Mouse (Mus musculus) CH12.LX (cell line): ENCODE measurements around the gene Elf1. TPM values are rescaled to one million over a fixed set of nuclear protein-coding genes. Genes with fewer than 3 reads are reported as not detected.

Experiments
- DNase-seq: peaks from one replicate; pipeline ENCODE4 v3.0.0-alpha.2; 2013; ENCODE audit errors: extremely low read depth
- H3K27ac ChIP-seq: 2 replicates; pipeline ENCODE4 v1.5.1; 2012; ENCODE audit warnings: low read depth, mild to moderate bottlenecking, control low read depth, moderate library complexity; ENCODE audit not compliant: insufficient read depth
- H3K27me3 ChIP-seq: replicated peaks from 2 replicates; pipeline ENCODE3; 2012; ENCODE audit warnings: inconsistent platforms
- H3K36me3 ChIP-seq, 2 experiments: replicated peaks in 1 of 2; 2 replicates each; pipeline versions ENCODE3 to v1.6.1; 2012; ENCODE audit warnings: inconsistent platforms in 1 of 2, low read length in 1 of 2, mild to moderate bottlenecking in 1 of 2, mixed read lengths in 1 of 2, moderate library complexity in 1 of 2; ENCODE audit not compliant: control insufficient read depth in 1 of 2, insufficient read depth in 1 of 2
- H3K4me1 ChIP-seq, 2 experiments: 2 replicates each; pipeline ENCODE4 v1.6.1; 2012; ENCODE audit warnings: inconsistent platforms in 1 of 2, moderate library complexity in 1 of 2; ENCODE audit not compliant: insufficient read depth in 2 of 2, control insufficient read depth in 1 of 2
- H3K4me2 ChIP-seq: 2 replicates; pipeline ENCODE4 v1.6.1; 2012; ENCODE audit warnings: low read depth, mild to moderate bottlenecking, control low read depth; ENCODE audit not compliant: poor library complexity, insufficient read depth, severe bottlenecking
- H3K4me3 ChIP-seq, 3 experiments: fragments of 150-350 bp in 1 of 3; sonication (generic) in 1 of 3; replicated peaks in 1 of 3; 2 replicates each; pipeline versions ENCODE3 to v1.5.1; 2011 to 2012; ENCODE audit warnings: low read depth in 2 of 3, low read length in 2 of 3, mild to moderate bottlenecking in 2 of 3, moderate library complexity in 2 of 3, control low read depth in 1 of 3, improper control_type of control experiment in 1 of 3, inconsistent platforms in 1 of 3, mixed read lengths in 1 of 3; ENCODE audit not compliant: poor library complexity in 1 of 3
- H3K79me2 ChIP-seq: replicated peaks from 2 replicates; pipeline ENCODE4 v1.6.1; 2012; ENCODE audit warnings: mild to moderate bottlenecking, moderate library complexity; ENCODE audit not compliant: control insufficient read depth, poor library complexity, insufficient read depth, severe bottlenecking; ENCODE audit errors: extremely low read depth
- H3K9ac ChIP-seq: 2 replicates; pipeline ENCODE4 v1.6.1; 2012; ENCODE audit warnings: low read depth, mild to moderate bottlenecking, control low read depth, moderate library complexity; ENCODE audit not compliant: insufficient read depth
- H3K9me3 ChIP-seq: replicated peaks from 2 replicates; pipeline ENCODE3; 2012; ENCODE audit warnings: low read length, inconsistent platforms, mixed read lengths
- BHLHE40 ChIP-seq: IDR thresholded peaks from 2 replicates; pipeline ENCODE4 v1.6.1; 2011; ENCODE audit warnings: mild to moderate bottlenecking, low read depth, low read length, improper control_type of control experiment
- CHD2 ChIP-seq: IDR thresholded peaks from 2 replicates; pipeline ENCODE4 v1.6.1; 2011; ENCODE audit warnings: low read length, improper control_type of control experiment
- E2F4 ChIP-seq: IDR thresholded peaks from 2 replicates; pipeline ENCODE4 v1.6.1; 2011; ENCODE audit warnings: low read depth, low read length, improper control_type of control experiment; ENCODE audit not compliant: insufficient replicate concordance
- EP300 ChIP-seq: IDR thresholded peaks from 2 replicates; pipeline ENCODE4 v1.6.1; 2011; ENCODE audit warnings: low read length, improper control_type of control experiment
- ETS1 ChIP-seq: conservative IDR thresholded peaks from 2 replicates; pipeline ENCODE4 v1.6.1; 2012; ENCODE audit warnings: low read depth, mild to moderate bottlenecking, inconsistent platforms, low read length, improper control_type of control experiment, moderate library complexity
- JUN ChIP-seq: IDR thresholded peaks from 2 replicates; pipeline ENCODE4 v1.6.1; 2011; ENCODE audit warnings: low read depth, mild to moderate bottlenecking, low read length, improper control_type of control experiment, moderate library complexity; ENCODE audit not compliant: insufficient read depth
- JUND ChIP-seq: conservative IDR thresholded peaks from 2 replicates; pipeline ENCODE4 v1.6.1; 2011; ENCODE audit warnings: low read depth, low read length, improper control_type of control experiment
- KAT2A ChIP-seq: IDR thresholded peaks from 2 replicates; pipeline ENCODE4 v1.6.1; 2012; ENCODE audit warnings: low read length, improper control_type of control experiment, inconsistent platforms; ENCODE audit not compliant: insufficient replicate concordance
- MAFK ChIP-seq: IDR thresholded peaks from 2 replicates; pipeline ENCODE4 v1.6.1; 2011; ENCODE audit warnings: low read length, improper control_type of control experiment; ENCODE audit not compliant: insufficient replicate concordance
- MEF2A ChIP-seq: IDR thresholded peaks from 2 replicates; pipeline ENCODE4 v1.6.1; 2014; ENCODE audit warnings: low read depth, mild to moderate bottlenecking, inconsistent platforms, low read length, improper control_type of control experiment, borderline replicate concordance
- MXI1 ChIP-seq: IDR thresholded peaks from 2 replicates; pipeline ENCODE4 v1.6.1; 2011; ENCODE audit warnings: mild to moderate bottlenecking, low read depth, low read length, improper control_type of control experiment
- NELFE ChIP-seq: IDR thresholded peaks from 2 replicates; pipeline ENCODE4 v1.6.1; 2011; ENCODE audit warnings: low read depth, low read length, improper control_type of control experiment
- POLR2A ChIP-seq: IDR thresholded peaks from 2 replicates; pipeline ENCODE4 v1.6.1; 2011; ENCODE audit warnings: low read depth, mild to moderate bottlenecking, improper control_type of control experiment, low read length
- POLR2AphosphoS2 ChIP-seq: IDR thresholded peaks from 2 replicates; pipeline ENCODE4 v1.6.1; 2011; ENCODE audit warnings: low read depth, low read length, improper control_type of control experiment
- UBTF ChIP-seq: IDR thresholded peaks from 2 replicates; pipeline ENCODE4 v1.6.1; 2012; ENCODE audit warnings: low read depth, mild to moderate bottlenecking, inconsistent platforms, low read length, improper control_type of control experiment, moderate library complexity
- USF2 ChIP-seq: conservative IDR thresholded peaks from 2 replicates; pipeline ENCODE4 v1.6.1; 2011; ENCODE audit warnings: low read depth, low read length, improper control_type of control experiment
- ZNF384 ChIP-seq: IDR thresholded peaks from 2 replicates; pipeline ENCODE4 v1.6.1; 2012; ENCODE audit warnings: low read depth, low read length, improper control_type of control experiment, inconsistent platforms
- dilution Hi-C: fragments of 300-500 bp; cut with MboI; formaldehyde crosslinking; loops from 2 replicates; pipeline ENCODE4 v1.14.3; 2020; ENCODE audit warnings: low sequenced_read_pairs; ENCODE audit not compliant: extremely low pct_unique_long_range_greater_than_20kb, extremely low pct_ligation_motif_present
- in situ Hi-C: fragments of 300-500 bp; cut with MboI; formaldehyde crosslinking; loops from 3 replicates; pipeline ENCODE4 v1.14.3; 2019; ENCODE audit warnings: low sequenced_read_pairs, low pct_ligation_motif_present, low pct_unique_long_range_greater_than_20kb, mixed read lengths
- polyA plus RNA-seq: library from polyadenylated mRNA; unstranded; fragments of >175 nt; gene quantifications from 2 replicates; pipeline ENCODE4 v1.2.1, GENCODE M21; 2012; ENCODE audit warnings: low read depth; ENCODE audit not compliant: insufficient read length
- total RNA-seq, 2 experiments: library from RNA; depleted of rRNA; stranded (reverse); fragments of 300-350 nt in 1 of 2; fragments of >200 nt in 1 of 2; gene quantifications; 2 replicates each; pipeline ENCODE4 v1.2.3; 2012 to 2014

Gene Elf1
- total and polyA plus RNA-seq, 3 experiments = 37.1 to 71.7 (median 54.4) TPM

DNA sequence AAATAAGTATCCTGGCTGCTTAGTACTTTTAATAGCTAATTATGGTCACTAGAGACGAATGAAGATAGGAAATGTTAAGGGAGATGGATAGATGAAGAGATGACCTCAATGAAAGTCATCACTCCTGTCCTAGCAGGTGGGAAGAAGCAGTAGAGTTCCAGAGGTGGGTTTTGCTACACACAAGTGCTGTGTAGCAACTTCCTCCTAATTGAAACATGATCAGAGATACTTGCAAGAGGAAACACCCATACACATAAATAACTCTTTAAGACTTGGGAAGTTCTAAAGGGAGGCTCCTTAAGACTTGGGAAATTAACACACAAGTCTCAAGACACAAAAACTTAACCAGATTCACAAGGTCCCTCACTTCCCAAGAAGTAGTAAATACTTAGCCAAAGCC is 46.9 kb upstream of the Elf1 start:
- in situ Hi-C loops (no loop called here), dilution Hi-C loops (no loop called here)
- DNase-seq = no peak
- no peak for TF ChIP-seq E2F4
- no peak for TF ChIP-seq POLR2AphosphoS2
- TF ChIP-seq ZNF384 = no peak
- TF ChIP-seq CHD2 = no peak
- no peak for TF ChIP-seq MAFK
- no peak for TF ChIP-seq JUN
- no peak for TF ChIP-seq UBTF
- TF ChIP-seq POLR2A = no peak
- no peak for TF ChIP-seq EP300
- TF ChIP-seq NELFE = no peak
- TF ChIP-seq MEF2A = no peak
- no peak for TF ChIP-seq USF2
- H3K4me3 ChIP-seq = no peak overlapping the region
- no peaks in the 10 kb centered on the region for H3K27me3 ChIP-seq
- no peaks in the 10 kb centered on the region for H3K79me2 ChIP-seq
- H3K4me2 ChIP-seq = no peak overlapping the region
- no peaks in the 10 kb centered on the region for H3K9me3 ChIP-seq
- no peaks in the 10 kb centered on the region for H3K36me3 ChIP-seq
- peaks cover 0 to 14% of the 10 kb centered on the region in 2 experiments; a peak in 2 of 4 replicates for H3K4me1 ChIP-seq
- H3K9ac ChIP-seq = no peak overlapping the region
- H3K27ac ChIP-seq = no peak overlapping the region

GRCm38 (mm10) chr14:79440655-79441054 is 40.3 kb upstream of the Elf1 start:
- no peaks in the 10 kb centered on the region for H3K27me3 ChIP-seq
- H3K4me1 ChIP-seq = peaks cover 0 to 6% of the 10 kb centered on the region in 2 experiments; a peak in 2 of 4 replicates
- no peak overlapping the region for H3K4me3 ChIP-seq
- H3K9ac ChIP-seq = no peak overlapping the region
- DNase-seq = no peak
- H3K27ac ChIP-seq = no peak overlapping the region
- in situ Hi-C loops (no loop called here), dilution Hi-C loops (no loop called here)
- H3K4me2 ChIP-seq = no peak overlapping the region
- H3K9me3 ChIP-seq = peaks cover 4% of the 10 kb centered on the region
- no peaks in the 10 kb centered on the region for H3K79me2 ChIP-seq
- H3K36me3 ChIP-seq = no peaks in the 10 kb centered on the region
- TF ChIP-seq JUND = no peak
- no peak for TF ChIP-seq ETS1
- no peak for TF ChIP-seq MXI1
- TF ChIP-seq JUN = no peak
- no peak for TF ChIP-seq BHLHE40
- TF ChIP-seq KAT2A = no peak
- TF ChIP-seq NELFE = no peak
